Mouse (Mus musculus): Measurements from ENCODE around the gene Sf1.

- no peak for TF ChIP-seq MAFK (IDR thresholded peaks at IDR 0.05; ENCODE audit: insufficient read depth, low read depth, low read length)
- no peak for TF ChIP-seq HCFC1 (IDR thresholded peaks at IDR 0.05; ENCODE audit: borderline replicate concordance, insufficient read depth, low read length)
- TF ChIP-seq ZC3H11A (IDR thresholded peaks at IDR 0.05; ENCODE audit: borderline replicate concordance, low read depth, low read length), result no peak
- TF ChIP-seq ZNF384 (IDR thresholded peaks at IDR 0.05; ENCODE audit: low read depth, low read length), result no peak
- no peak for TF ChIP-seq CHD2 (IDR thresholded peaks at IDR 0.05; ENCODE audit: low read depth, low read length)
Observed at GRCm38 (mm10) chr19:6415454-6415853, 52.0 kb downstream of the Sf1 start.
